Mouse (Mus musculus) lung, postnatal 14 days (tissue): Measurements from ENCODE around the gene Prss58.

Experiments
- DNase-seq: peaks from one replicate; pipeline ENCODE4 v3.0.0; 2021

The Prss58 gene

GRCm38 (mm10) chr6:40900287-40900686 lies at the start of gene Prss58:
TSS of gene Prss58 (minus strand) at chr6:40900387.
- no peak for DNase-seq

GRCm38 (mm10) chr6:40940457-40940856 lies 40.3 kb upstream of the Prss58 start, which contains the start of gene 1700074P13Rik:
TSS of gene 1700074P13Rik (minus strand) at chr6:40940557.
- no peak for DNase-seq

- no peak for DNase-seq
Measured at GRCm38 (mm10) chr6:40919954-40920353, 19.8 kb upstream of the Prss58 start.

GRCm38 (mm10) chr6:40894716-40895115 lies 5.5 kb downstream of the Prss58 start:
- DNase-seq: no peak

GRCm38 (mm10) chr6:40893577-40893976 lies 6.6 kb downstream of the Prss58 start:
- DNase-seq: peak; percentile 18

- DNase-seq: no peak
Measured at GRCm38 (mm10) chr6:40891754-40892153, 8.4 kb downstream of the Prss58 start.

- DNase-seq: no peak
Measured at GRCm38 (mm10) chr6:40890973-40891372, 9.2 kb downstream of the Prss58 start.

GRCm38 (mm10) chr6:40887394-40887793 lies 12.8 kb downstream of the Prss58 start, which contains the start of gene Moxd2:
TSS of gene Moxd2 (minus strand) at chr6:40887494.
- no peak for DNase-seq

- DNase-seq: no peak
Measured at GRCm38 (mm10) chr6:40845283-40845682, 54.9 kb downstream of the Prss58 start.
